Mouse (Mus musculus) forebrain, embryonic 16.5 days (tissue): ENCODE measurements at regions not wholly inside any gene's neighbourhood (a gene's known extent, or its start where the extent isn't known, plus 50 kb on each side); places are given as distances from the start of the nearest gene placed in this dataset.

Source experiments
- ATAC-seq: fragments of 200-750 bp; cut with Nextera tagmentation; 2 replicates; pipeline ENCODE4 v1.8.0; 2017; ENCODE audit warnings: mild to moderate bottlenecking, moderate library complexity
- H3K27ac ChIP-seq: fragments of 300-500 bp; sonication (generic); 2 replicates; pipeline ENCODE4 v1.5.1; 2014; ENCODE audit warnings: low read length, control low read depth
- H3K27me3 ChIP-seq: fragments of 300-500 bp; sonication (generic); replicated peaks from 2 replicates; pipeline ENCODE4 v1.6.1; 2014; ENCODE audit warnings: low read length; ENCODE audit not compliant: control insufficient read depth, insufficient read depth
- H3K36me3 ChIP-seq: fragments of 300-500 bp; sonication (generic); 2 replicates; pipeline ENCODE4 v1.6.1; 2014; ENCODE audit not compliant: control insufficient read depth, insufficient read depth
- H3K4me1 ChIP-seq: fragments of 300-500 bp; sonication (generic); replicated peaks from 2 replicates; pipeline ENCODE4 v1.6.1; 2014; ENCODE audit warnings: low read length; ENCODE audit not compliant: control insufficient read depth, insufficient read depth
- H3K4me2 ChIP-seq: fragments of 300-500 bp; sonication (generic); 2 replicates; pipeline ENCODE4 v1.6.1; 2014; ENCODE audit warnings: mild to moderate bottlenecking, low read length, control low read depth
- H3K4me3 ChIP-seq: fragments of 300-500 bp; sonication (generic); replicated peaks from 2 replicates; pipeline ENCODE4 v1.5.1; 2014; ENCODE audit warnings: mild to moderate bottlenecking, low read length, control low read depth
- H3K9ac ChIP-seq: fragments of 300-500 bp; sonication (generic); replicated peaks from 2 replicates; pipeline ENCODE4 v1.6.1; 2014; ENCODE audit warnings: low read depth, low read length, control low read depth
- H3K9me3 ChIP-seq: fragments of 300-500 bp; sonication (generic); 2 replicates; pipeline ENCODE4 v1.6.1; 2016; ENCODE audit warnings: low read length; ENCODE audit not compliant: control insufficient read depth
- WGBS: fragments of 180-500 bp; shearing (Covaris S2); extraction: QIAGEN DNeasy Blood & Tissue Kit; methylation state at CpG from one replicate; pipeline ENCODE4 v1.1.7; 2014; 5-methylcytosine and 5-hydroxymethylcytosine counted together

GRCm38 (mm10) chr2:48629106-48630050 is 184.5 kb upstream of the Acvr2a start:
- no peaks in the 10 kb centered on the region for H3K9me3 ChIP-seq
- 0 out of 2 replicates have a peak overlapping the region, but pooled peaks have one; percentile 8 for H3K27ac ChIP-seq
- H3K36me3 ChIP-seq, result no peaks in the 10 kb centered on the region
- H3K4me2 ChIP-seq, result peak overlapping the region; percentile 17
- H3K27me3 ChIP-seq, result no peaks in the 10 kb centered on the region
- 19% methylated on average over 9 of the region's 9 CpGs for WGBS
- H3K4me3 ChIP-seq, result no peak overlapping the region
- H3K9ac ChIP-seq, result no peak overlapping the region
- ATAC-seq, result peak; percentile 54
- peaks cover 12% of the 10 kb centered on the region for H3K4me1 ChIP-seq

GRCm38 (mm10) chr2:48634456-48635174 is 179.3 kb upstream of the Acvr2a start:
- H3K4me1 ChIP-seq, result peaks cover 3% of the 10 kb centered on the region
- H3K4me3 ChIP-seq, result no peak overlapping the region
- 40% methylated on average over 10 of the region's 10 CpGs for WGBS
- H3K9me3 ChIP-seq, result no peaks in the 10 kb centered on the region
- H3K27me3 ChIP-seq, result no peaks in the 10 kb centered on the region
- H3K36me3 ChIP-seq, result no peaks in the 10 kb centered on the region
- peak; percentile 72 for ATAC-seq
- no peak overlapping the region for H3K27ac ChIP-seq
- no peak overlapping the region for H3K9ac ChIP-seq
- H3K4me2 ChIP-seq, result no peak overlapping the region

- Histone ChIP-seq H3K36me3 (no peaks in the 10 kb centered on the region), H3K27me3 (no peaks in the 10 kb centered on the region), H3K4me1 (0 out of 2 replicates have a peak, but pooled peaks cover 2% of the 10 kb centered on the region), H3K4me2 (no peak overlapping the region), H3K9me3 (no peaks in the 10 kb centered on the region), H3K27ac (no peak overlapping the region), H3K9ac (no peak overlapping the region), H3K4me3 (no peak overlapping the region)
- no peak for ATAC-seq
- WGBS, result 57% methylated on average over 2 of the region's 2 CpGs
Observed at GRCm38 (mm10) chr2:48636108-48636507, 177.8 kb upstream of the Acvr2a start.

- Histone ChIP-seq H3K9me3 (no peaks in the 10 kb centered on the region), H3K9ac (no peak overlapping the region), H3K4me1 (no peaks in the 10 kb centered on the region), H3K4me2 (no peak overlapping the region), H3K27me3 (no peaks in the 10 kb centered on the region), H3K27ac (no peak overlapping the region), H3K4me3 (no peak overlapping the region), H3K36me3 (no peaks in the 10 kb centered on the region)
- WGBS, result 85% methylated on average over 3 of the region's 3 CpGs
- no peak for ATAC-seq
Observed at GRCm38 (mm10) chr2:48644114-48644513, 169.8 kb upstream of the Acvr2a start.

- H3K4me3 ChIP-seq, result no peak overlapping the region
- WGBS, result 64% methylated on average over 2 of the region's 2 CpGs
- H3K27me3 ChIP-seq, result no peaks in the 10 kb centered on the region
- no peak overlapping the region for H3K9ac ChIP-seq
- no peak overlapping the region for H3K27ac ChIP-seq
- no peak overlapping the region for H3K4me2 ChIP-seq
- no peaks in the 10 kb centered on the region for H3K36me3 ChIP-seq
- no peaks in the 10 kb centered on the region for H3K9me3 ChIP-seq
- H3K4me1 ChIP-seq, result no peaks in the 10 kb centered on the region
- no peak for ATAC-seq
Observed at GRCm38 (mm10) chr2:48650281-48650680, 163.6 kb upstream of the Acvr2a start.

- H3K9me3 ChIP-seq, result no peaks in the 10 kb centered on the region
- H3K9ac ChIP-seq, result no peak overlapping the region
- H3K27me3 ChIP-seq, result no peaks in the 10 kb centered on the region
- no peak overlapping the region for H3K27ac ChIP-seq
- H3K4me3 ChIP-seq, result no peak overlapping the region
- no peaks in the 10 kb centered on the region for H3K36me3 ChIP-seq
- no peak for ATAC-seq
- 7% methylated on average over 1 of the region's 1 CpGs for WGBS
- H3K4me1 ChIP-seq, result no peaks in the 10 kb centered on the region
- H3K4me2 ChIP-seq, result no peak overlapping the region
Observed at GRCm38 (mm10) chr2:48661222-48661621, 152.7 kb upstream of the Acvr2a start.

- Histone ChIP-seq H3K4me3 (no peak overlapping the region), H3K4me1 (no peaks in the 10 kb centered on the region), H3K4me2 (no peak overlapping the region), H3K9ac (no peak overlapping the region), H3K9me3 (no peaks in the 10 kb centered on the region), H3K27me3 (no peaks in the 10 kb centered on the region), H3K27ac (no peak overlapping the region), H3K36me3 (no peaks in the 10 kb centered on the region)
- no peak for ATAC-seq
- WGBS, result 70% methylated on average over 2 of the region's 2 CpGs
Observed at GRCm38 (mm10) chr2:48665103-48665502, 148.8 kb upstream of the Acvr2a start.

GRCm38 (mm10) chr2:48689098-48689497 is 124.8 kb upstream of the Acvr2a start:
- no peak for ATAC-seq
- H3K4me1 ChIP-seq, result no peaks in the 10 kb centered on the region

GRCm38 (mm10) chr2:48694509-48694908 is 119.4 kb upstream of the Acvr2a start:
- 92% methylated on average over 3 of the region's 3 CpGs for WGBS
- Histone ChIP-seq H3K4me3 (no peak overlapping the region), H3K9me3 (no peaks in the 10 kb centered on the region), H3K36me3 (no peaks in the 10 kb centered on the region), H3K4me2 (no peak overlapping the region), H3K9ac (no peak overlapping the region), H3K4me1 (no peaks in the 10 kb centered on the region), H3K27me3 (no peaks in the 10 kb centered on the region), H3K27ac (no peak overlapping the region)
- no peak for ATAC-seq

More at GRCm38 (mm10) chr2:48689098-48689497, 124.8 kb upstream of the Acvr2a start:
- Histone ChIP-seq H3K4me3 (no peak overlapping the region), H3K4me2 (no peak overlapping the region), H3K9ac (no peak overlapping the region), H3K36me3 (no peaks in the 10 kb centered on the region), H3K9me3 (no peaks in the 10 kb centered on the region), H3K27me3 (no peaks in the 10 kb centered on the region), H3K27ac (no peak overlapping the region)
- 85% methylated on average over 1 of the region's 1 CpGs for WGBS
